8 mouse cellular contexts compared by ENCODE assay signal in the genomic region with DNA sequence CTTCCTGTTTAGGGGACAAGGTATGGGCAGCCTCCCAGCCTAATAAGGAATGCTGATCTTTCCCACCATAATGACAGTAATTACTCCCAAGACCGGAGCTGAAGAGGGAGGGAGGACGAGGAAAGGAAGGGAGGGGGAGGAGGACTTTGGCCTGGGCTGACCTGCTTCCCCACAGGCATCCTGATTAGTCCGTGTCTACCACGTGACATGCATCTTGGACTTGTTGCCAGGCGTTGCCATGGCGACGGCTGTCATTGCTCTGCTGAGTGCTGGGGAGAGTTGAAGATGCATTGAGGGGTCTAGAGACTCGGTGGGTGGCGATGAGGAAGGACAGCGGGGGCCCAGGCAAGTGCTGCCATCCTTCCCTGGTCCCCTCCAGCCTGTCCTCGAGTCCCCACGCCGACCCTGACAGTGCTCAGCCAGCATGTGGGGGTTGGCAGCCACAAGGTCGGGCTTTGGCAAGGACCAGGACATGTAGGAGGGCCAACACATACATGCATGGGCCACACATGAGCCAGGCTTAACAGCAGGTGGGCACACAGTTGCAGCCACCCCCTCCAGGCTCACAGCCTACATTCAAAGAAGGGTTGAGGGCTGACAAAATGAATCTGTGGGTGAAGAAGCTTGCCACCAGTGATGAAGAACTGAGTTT. TPM values are rescaled to one million over a fixed set of nuclear protein-coding genes. Genes with fewer than 3 reads are reported as not detected.
DNase-seq lines count a peak whose midpoint lies in the region; ATAC-seq and TF ChIP-seq lines count a peak whose summit lies in the region.
"Had no signal": no experiment of that assay in that cellular context is flagged by ENCODE, and none has a peak within 500 bp of the region (broad histone marks: within the 10 kb centered on the region; RNA-seq: fewer than 3 reads in every experiment).

No protein-coding gene starts in this region.

- peak; percentile 67 for DNase-seq in NIH3T3 (ENCODE audit: low read depth)
- peak; percentile 87 to 94 for DNase-seq in cerebellum, adult 18-20 months
- DNase-seq in forebrain, postnatal 0 days, result peak; percentile 90
- DNase-seq in kidney, adult 9 months, result peak; percentile 77
- DNase-seq in limb, embryonic 11.5 days (ENCODE audit: low spot score), result peak; percentile 74
- no peak for DNase-seq in thymus, postnatal 4 days

- 3% methylated on average over 14 of the region's 14 CpGs for WGBS in forebrain, postnatal 0 days
- 6% methylated on average over 14 of the region's 14 CpGs for WGBS in limb, embryonic 11.5 days
- 1% methylated on average over 14 of the region's 14 CpGs for WGBS in olfactory bulb, adult 2 months

- H3K9me3 ChIP-seq in forebrain, postnatal 0 days (ENCODE audit: low read length), result no peaks in the 10 kb centered on the region
- no peaks in the 10 kb centered on the region for H3K9me3 ChIP-seq in limb, embryonic 11.5 days (ENCODE audit: control insufficient read depth, low read length)

- H3K9ac ChIP-seq in forebrain, postnatal 0 days, result no peak overlapping the region
- H3K9ac ChIP-seq in limb, embryonic 11.5 days (ENCODE audit: low read length), result no peak overlapping the region

- H3K4me3 ChIP-seq in forebrain, postnatal 0 days (ENCODE audit: low read depth, low read length), result no peak overlapping the region
- no peak overlapping the region for H3K4me3 ChIP-seq in limb, embryonic 11.5 days (ENCODE audit: low read depth, low read length)
- peak overlapping the region; percentile 11; the same call in 1 of the 2 replicates for H3K4me3 ChIP-seq in olfactory bulb, adult 2 months (ENCODE audit: insufficient read depth, low read depth, low read length)
- H3K4me3 ChIP-seq: erythroblast, embryonic 14.5 days had no signal

- ATAC-seq in forebrain, postnatal 0 days, result peak; percentile 94
- ATAC-seq in limb, embryonic 11.5 days (ENCODE audit: insufficient number of reproducible peaks, low FRiP score, low TSS enrichment, low read depth), result no peak

- H3K27me3 ChIP-seq in forebrain, postnatal 0 days (ENCODE audit: insufficient read depth, low read length), result no peaks in the 10 kb centered on the region
- H3K27me3 ChIP-seq in limb, embryonic 11.5 days (ENCODE audit: control insufficient read depth, insufficient read depth, low read length), result no peaks in the 10 kb centered on the region

- TF ChIP-seq CTCF in forebrain, postnatal 0 days (IDR thresholded peaks at IDR 0.05; ENCODE audit: low read depth), result no peak
- no peak for TF ChIP-seq CTCF in olfactory bulb, adult 2 months (IDR thresholded peaks at IDR 0.05; ENCODE audit: insufficient read depth, low read depth, low read length)

- peaks cover 6% of the 10 kb centered on the region; the same call in 1 of the 2 replicates for H3K4me1 ChIP-seq in forebrain, postnatal 0 days (ENCODE audit: insufficient read depth)
- H3K4me1 ChIP-seq in limb, embryonic 11.5 days (ENCODE audit: control insufficient read depth, insufficient read depth, low read length), result peaks cover 3% of the 10 kb centered on the region
- peaks cover 19% of the 10 kb centered on the region for H3K4me1 ChIP-seq in olfactory bulb, adult 2 months (ENCODE audit: control insufficient read depth, insufficient read depth, low read length)

- peak overlapping the region; percentile 47; the same call in 1 of the 2 replicates for H3K27ac ChIP-seq in forebrain, postnatal 0 days (ENCODE audit: low read depth, low read length)
- H3K27ac ChIP-seq in limb, embryonic 11.5 days (replicated peaks; ENCODE audit: low read depth, low read length), result no peak overlapping the region
- H3K27ac ChIP-seq in olfactory bulb, adult 2 months (ENCODE audit: insufficient read depth, low read depth, low read length), result peak overlapping the region; percentile 92

- TF ChIP-seq POLR2A in olfactory bulb, adult 2 months (IDR thresholded peaks at IDR 0.05; ENCODE audit: insufficient read depth, low read depth, low read length), result no peak

- H3K4me2 ChIP-seq in forebrain, postnatal 0 days (ENCODE audit: low read depth), result peak overlapping the region; percentile 49
- no peak overlapping the region; the same call in 1 of the 2 replicates for H3K4me2 ChIP-seq in limb, embryonic 11.5 days (ENCODE audit: low read depth, severe bottlenecking)

- no peaks in the 10 kb centered on the region for H3K36me3 ChIP-seq in forebrain, postnatal 0 days (ENCODE audit: insufficient read depth)
- no peaks in the 10 kb centered on the region for H3K36me3 ChIP-seq in limb, embryonic 11.5 days (ENCODE audit: control insufficient read depth, insufficient read depth, low read length)

RNA-seq across cellular contexts. Expression of a gene that starts 15.2 kb away (rescaled TPM):
- total RNA-seq in forebrain, postnatal 0 days (2014; rRNA removed), result 16.2 and 21.9 TPM in 2 replicates
- 16.1 and 19.5 TPM in 2 replicates for polyA plus RNA-seq in forebrain, postnatal 0 days (2015; fragmentation: Nextera tagmentation; extraction: Ambion mirVana)
- polyA plus RNA-seq in limb, embryonic 11.5 days (2014; fragmentation: Nextera tagmentation; extraction: Ambion mirVana), result 34.3 and 37.0 TPM in 2 replicates
- polyA plus RNA-seq in olfactory bulb, adult 2 months (2012; ENCODE audit: insufficient read depth, insufficient read length, low replicate concordance, missing spikeins), result not detected in 2 replicates

RNA-seq across cellular contexts. Expression of a gene that starts 22.7 kb away (rescaled TPM):
- 44.2 and 53.6 TPM in 2 replicates for total RNA-seq in forebrain, postnatal 0 days (2014; rRNA removed)
- 15.4 and 17.2 TPM in 2 replicates for polyA plus RNA-seq in forebrain, postnatal 0 days (2015; fragmentation: Nextera tagmentation; extraction: Ambion mirVana)
- 12.5 and 12.8 TPM in 2 replicates for polyA plus RNA-seq in limb, embryonic 11.5 days (2014; fragmentation: Nextera tagmentation; extraction: Ambion mirVana)
- polyA plus RNA-seq in olfactory bulb, adult 2 months (2012; ENCODE audit: insufficient read depth, insufficient read length, low replicate concordance, missing spikeins), result not detected in 2 replicates

RNA-seq across cellular contexts. Expression of a gene that starts 42.6 kb away (rescaled TPM):
- 1.9 and 2.5 TPM in 2 replicates for total RNA-seq in forebrain, postnatal 0 days (2014; rRNA removed)
- polyA plus RNA-seq in forebrain, postnatal 0 days (2015; fragmentation: Nextera tagmentation; extraction: Ambion mirVana), result 1.2 and 1.5 TPM in 2 replicates
- 3.2 and 3.8 TPM in 2 replicates for polyA plus RNA-seq in limb, embryonic 11.5 days (2014; fragmentation: Nextera tagmentation; extraction: Ambion mirVana)
- polyA plus RNA-seq in olfactory bulb, adult 2 months (2012; ENCODE audit: insufficient read depth, insufficient read length, low replicate concordance, missing spikeins), result not detected in 2 replicates

RNA-seq across cellular contexts. Expression of a gene that starts 50.2 kb away (rescaled TPM):
- total RNA-seq in forebrain, postnatal 0 days (2014; rRNA removed), result 52.3 and 65.1 TPM in 2 replicates
- polyA plus RNA-seq in forebrain, postnatal 0 days (2015; fragmentation: Nextera tagmentation; extraction: Ambion mirVana), result 65.7 and 75.0 TPM in 2 replicates
- polyA plus RNA-seq in limb, embryonic 11.5 days (2014; fragmentation: Nextera tagmentation; extraction: Ambion mirVana), result 65.6 and 65.9 TPM in 2 replicates
- polyA plus RNA-seq in olfactory bulb, adult 2 months (2012; ENCODE audit: insufficient read depth, insufficient read length, low replicate concordance, missing spikeins), result not detected in 2 replicates

RNA-seq across cellular contexts. Expression of a gene that starts 58.7 kb away (rescaled TPM):
- total RNA-seq in forebrain, postnatal 0 days (2014; rRNA removed), result 8.1 and 8.5 TPM in 2 replicates
- polyA plus RNA-seq in forebrain, postnatal 0 days (2015; fragmentation: Nextera tagmentation; extraction: Ambion mirVana), result 12.4 and 13.9 TPM in 2 replicates
- polyA plus RNA-seq in limb, embryonic 11.5 days (2014; fragmentation: Nextera tagmentation; extraction: Ambion mirVana), result 58.7 and 66.0 TPM in 2 replicates
- polyA plus RNA-seq in olfactory bulb, adult 2 months (2012; ENCODE audit: insufficient read depth, insufficient read length, low replicate concordance, missing spikeins), result not detected in 2 replicates

Comparison
In these comparisons a context has a peak if more than half of its experiments do, and no peak if none do; other contexts are left out.
1. RNA of a gene that starts 22.7 kb away (polyA plus RNA-seq): 15.4 to 17.2 TPM in forebrain, postnatal 0 days and 12.5 to 12.8 TPM in limb, embryonic 11.5 days; not detected in olfactory bulb, adult 2 months; every median in the first group is over 10 times any median in the second.